Mouse (Mus musculus): ENCODE results near the gene Brpf3. TPM values are rescaled to one million over a fixed set of nuclear protein-coding genes. Genes with fewer than 3 reads are reported as not detected.
"Not testable (repeated sequence)": the region's sequence is repeated elsewhere in the genome, so short reads cannot be mapped to it uniquely, and the experiment has no call there.

Gene Brpf3
- polyA plus RNA-seq, 1 experiment = 88.3 TPM

DNA sequence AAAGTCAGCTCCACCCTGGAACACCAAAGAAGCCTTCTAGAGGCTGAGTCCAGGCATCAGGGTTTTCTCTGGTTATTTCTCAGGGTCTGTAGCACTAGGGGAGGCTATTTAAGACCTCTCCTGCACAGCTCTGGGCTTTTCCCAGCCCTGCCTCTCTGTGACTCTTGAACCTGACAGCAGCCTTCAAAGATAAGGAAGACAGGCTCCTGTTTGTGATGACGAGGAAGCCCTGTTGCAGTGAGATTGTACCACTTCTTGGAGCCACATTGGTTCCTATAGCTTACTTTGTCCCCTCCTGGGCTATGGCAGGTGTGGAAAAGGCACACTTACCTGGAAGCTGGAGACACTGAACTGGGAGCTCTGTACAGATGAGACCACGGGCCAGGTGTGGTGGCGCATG is 32.0 kb downstream of the Brpf3 start:
- Histone ChIP-seq H3K4me3 (replicated peaks) (peak overlapping the region; percentile 33), H3K36me3 (ENCODE audit: control insufficient read depth) (peaks cover 100% of the 10 kb centered on the region), H3K9me3 (ENCODE audit: control insufficient read depth, low read length) (peaks cover 13% of the 10 kb centered on the region), H3K4me1 (ENCODE audit: control insufficient read depth) (peaks cover 98% of the 10 kb centered on the region), H3K27me3 (ENCODE audit: control insufficient read depth) (no peaks in the 10 kb centered on the region; the same call in 1 of the 2 replicates)
- TF ChIP-seq GATA1 (IDR thresholded peaks at IDR 0.05; ENCODE audit: low read length) (peak; percentile 88), TAL1 (IDR thresholded peaks at IDR 0.05; ENCODE audit: low read length) (peak; percentile 92)

DNA sequence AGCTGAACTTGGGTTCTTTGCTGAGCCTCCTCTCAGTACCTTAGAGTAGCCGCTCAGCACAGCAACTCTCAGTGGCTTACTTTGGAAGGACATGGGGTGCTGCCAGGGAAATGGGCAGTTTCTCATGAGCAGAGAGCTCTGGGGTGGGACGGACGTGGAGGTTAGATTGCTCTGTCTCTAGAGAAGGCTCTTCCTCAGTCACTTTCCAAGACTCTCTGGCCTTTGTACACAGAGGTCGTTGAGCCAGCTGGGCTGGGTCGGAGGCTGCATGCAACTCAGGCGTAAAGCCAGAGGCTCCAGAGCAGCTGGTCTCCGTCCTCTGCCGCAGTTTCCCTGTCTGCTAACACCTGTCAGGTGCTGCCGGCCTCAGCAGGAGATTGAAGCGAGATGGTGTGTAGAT is 33.8 kb downstream of the Brpf3 start:
- TF ChIP-seq GATA1 (IDR thresholded peaks at IDR 0.05; ENCODE audit: low read length) (no peak), TAL1 (IDR thresholded peaks at IDR 0.05; ENCODE audit: low read length) (no peak)
- no peaks in the 10 kb centered on the region; the same call in 1 of the 2 replicates for H3K27me3 ChIP-seq (ENCODE audit: control insufficient read depth)
- H3K4me3 ChIP-seq (replicated peaks) = no peak overlapping the region
- peaks cover 100% of the 10 kb centered on the region for H3K36me3 ChIP-seq (ENCODE audit: control insufficient read depth)
- H3K9me3 ChIP-seq (ENCODE audit: control insufficient read depth, low read length) = peaks cover 26% of the 10 kb centered on the region
- peaks cover 92% of the 10 kb centered on the region for H3K4me1 ChIP-seq (ENCODE audit: control insufficient read depth)

DNA sequence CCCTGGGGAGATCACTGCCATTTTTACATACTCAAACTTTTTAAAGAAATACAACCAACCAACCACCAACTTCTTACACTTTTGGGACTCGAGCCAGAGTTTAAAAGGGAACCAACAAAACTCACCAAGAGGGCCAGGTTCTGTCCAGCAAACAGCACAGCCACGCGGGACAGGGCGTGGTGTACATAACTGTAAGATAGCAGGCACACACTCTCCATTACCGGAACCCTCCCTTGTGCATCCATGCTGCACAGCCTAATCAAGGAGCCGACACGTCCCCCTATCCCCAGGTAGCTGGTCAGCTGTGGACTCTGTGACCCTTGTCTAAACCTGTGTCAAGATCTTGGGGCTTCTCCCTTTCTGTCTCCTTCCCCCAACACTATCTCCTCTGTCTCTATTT is 37.0 kb downstream of the Brpf3 start:
- TF ChIP-seq GATA1 (IDR thresholded peaks at IDR 0.05; ENCODE audit: low read length) (no peak), TAL1 (IDR thresholded peaks at IDR 0.05; ENCODE audit: low read length) (no peak)
- Histone ChIP-seq H3K27me3 (ENCODE audit: control insufficient read depth) (no peaks in the 10 kb centered on the region; the same call in 1 of the 2 replicates), H3K36me3 (ENCODE audit: control insufficient read depth) (peaks cover 93% of the 10 kb centered on the region), H3K9me3 (ENCODE audit: control insufficient read depth, low read length) (peaks cover 40% of the 10 kb centered on the region), H3K4me1 (ENCODE audit: control insufficient read depth) (peaks cover 70% of the 10 kb centered on the region), H3K4me3 (replicated peaks) (no peak overlapping the region)

DNA sequence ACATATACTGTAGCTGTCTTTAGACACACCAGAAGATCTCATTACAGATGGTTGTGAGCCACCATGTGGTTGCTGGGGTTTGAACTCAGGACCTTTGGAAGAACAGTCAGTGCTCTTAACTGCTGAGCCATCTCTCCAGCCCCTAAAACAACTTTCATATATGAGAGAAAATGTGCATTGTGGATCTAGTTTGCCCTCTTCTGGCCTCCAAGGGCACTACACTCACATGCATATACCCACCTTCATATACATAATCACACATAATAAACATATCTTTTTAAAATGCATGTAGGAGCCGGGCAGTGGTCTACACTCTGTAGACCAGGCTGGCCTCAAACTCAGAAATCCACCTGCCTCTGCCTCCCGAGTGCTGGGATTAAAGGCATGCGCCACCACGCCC is 41.1 kb downstream of the Brpf3 start:
- H3K36me3 ChIP-seq (ENCODE audit: control insufficient read depth) = peaks cover 52% of the 10 kb centered on the region
- not testable (repeated sequence) for H3K4me3 ChIP-seq (replicated peaks); H3K27me3 ChIP-seq (ENCODE audit: control insufficient read depth)
- peaks cover 35% of the 10 kb centered on the region for H3K9me3 ChIP-seq (ENCODE audit: control insufficient read depth, low read length)
- peaks cover 50% of the 10 kb centered on the region for H3K4me1 ChIP-seq (ENCODE audit: control insufficient read depth)

DNA sequence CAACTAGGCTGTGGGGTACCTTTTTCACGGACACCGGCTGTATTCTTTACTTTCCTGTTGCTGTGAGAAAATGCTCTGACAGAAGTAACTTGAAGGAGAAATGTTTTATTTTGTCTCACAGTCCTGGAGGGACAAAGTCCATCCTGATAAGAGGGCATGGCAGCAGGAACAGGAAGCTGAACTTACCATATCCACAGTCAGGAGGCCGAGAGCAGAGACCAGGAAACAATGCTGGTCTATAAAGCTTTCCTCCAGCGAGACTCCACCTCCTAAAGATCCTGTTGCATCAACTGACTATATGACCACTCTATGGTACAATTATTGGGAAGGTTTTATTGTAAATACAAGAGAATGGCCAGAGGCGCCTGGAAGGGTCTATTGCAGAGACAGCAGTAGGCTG is 42.8 kb downstream of the Brpf3 start:
- H3K4me3 ChIP-seq (replicated peaks) = no peak overlapping the region

DNA sequence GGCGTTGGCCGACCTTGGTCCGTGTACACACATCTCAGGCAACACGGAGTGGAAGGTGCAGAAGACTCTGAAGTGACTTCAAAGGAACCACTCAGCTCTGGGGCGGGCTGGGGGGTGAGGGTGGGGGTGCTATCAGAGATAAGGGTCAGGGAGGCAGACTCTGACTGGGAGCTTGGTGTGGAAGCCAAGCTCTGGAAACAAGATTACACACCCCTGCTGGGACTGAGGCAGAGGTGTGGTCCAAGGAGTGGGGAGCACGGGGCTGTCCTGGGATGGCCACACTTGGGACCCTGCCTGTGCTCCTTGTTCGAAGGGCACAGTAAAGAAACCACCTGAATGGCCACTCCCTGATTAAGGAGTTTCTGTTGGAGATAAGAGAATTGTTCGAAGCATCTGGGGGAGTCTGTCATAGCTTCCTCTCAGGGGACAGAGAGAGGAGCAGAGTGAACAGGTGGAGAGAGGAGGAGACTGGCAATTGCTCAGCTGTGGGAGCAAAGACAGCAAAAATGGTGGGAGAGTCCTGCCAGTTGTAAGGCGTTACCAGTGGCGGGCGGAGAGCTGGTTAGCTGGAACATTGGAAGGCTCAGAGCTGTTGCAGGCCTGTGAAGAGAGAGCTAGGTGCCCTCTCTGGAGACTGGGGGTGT is 46.2 kb downstream of the Brpf3 start:
- H3K36me3 ChIP-seq (ENCODE audit: control insufficient read depth) = peaks cover 2% of the 10 kb centered on the region
- H3K4me3 ChIP-seq (replicated peaks) = no peak overlapping the region
- TF ChIP-seq TAL1 (IDR thresholded peaks at IDR 0.05; ENCODE audit: low read length) (no peak), GATA1 (IDR thresholded peaks at IDR 0.05; ENCODE audit: low read length) (no peak)
- peaks cover 37% of the 10 kb centered on the region for H3K4me1 ChIP-seq (ENCODE audit: control insufficient read depth)
- H3K27me3 ChIP-seq (ENCODE audit: control insufficient read depth) = no peaks in the 10 kb centered on the region
- peaks cover 3% of the 10 kb centered on the region for H3K9me3 ChIP-seq (ENCODE audit: control insufficient read depth, low read length)

More for the DNA sequence above, 42.8 kb downstream of the Brpf3 start:
- peaks cover 46% of the 10 kb centered on the region for H3K4me1 ChIP-seq (ENCODE audit: control insufficient read depth)
- peaks cover 34% of the 10 kb centered on the region for H3K36me3 ChIP-seq (ENCODE audit: control insufficient read depth)
- TF ChIP-seq GATA1 (IDR thresholded peaks at IDR 0.05; ENCODE audit: low read length) (no peak), TAL1 (IDR thresholded peaks at IDR 0.05; ENCODE audit: low read length) (no peak)
- H3K27me3 ChIP-seq (ENCODE audit: control insufficient read depth) = no peaks in the 10 kb centered on the region; the same call in 1 of the 2 replicates
- peaks cover 22% of the 10 kb centered on the region for H3K9me3 ChIP-seq (ENCODE audit: control insufficient read depth, low read length)

DNA sequence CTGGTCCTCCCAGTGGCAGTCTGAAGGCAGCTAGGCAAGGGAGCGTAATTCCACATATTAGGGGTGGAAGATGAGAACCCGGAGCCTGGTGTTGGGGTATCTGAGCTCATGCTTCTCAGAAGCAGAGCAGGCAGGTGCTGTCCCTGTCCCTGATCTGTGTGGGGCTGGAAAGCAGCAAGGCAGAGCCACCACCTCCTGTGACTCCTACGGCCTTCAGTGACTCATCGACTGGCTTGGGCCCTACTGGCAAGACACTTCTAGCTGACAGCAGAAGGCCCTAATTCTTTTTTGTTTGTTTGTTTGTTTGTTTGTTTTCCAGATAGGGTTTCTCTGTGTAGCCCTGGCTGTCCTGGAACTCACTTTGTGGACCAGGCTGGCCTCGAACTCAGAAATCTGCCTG is 49.6 kb downstream of the Brpf3 start:
- H3K9me3 ChIP-seq (ENCODE audit: control insufficient read depth, low read length) = no peaks in the 10 kb centered on the region; the same call in 1 of the 2 replicates
- H3K27me3 ChIP-seq (ENCODE audit: control insufficient read depth) = peaks cover under 1% of the 10 kb centered on the region
- no peaks in the 10 kb centered on the region for H3K36me3 ChIP-seq (ENCODE audit: control insufficient read depth)
- H3K4me1 ChIP-seq (ENCODE audit: control insufficient read depth) = peaks cover 35% of the 10 kb centered on the region
- no peak overlapping the region for H3K4me3 ChIP-seq (replicated peaks)
- TF ChIP-seq GATA1 (IDR thresholded peaks at IDR 0.05; ENCODE audit: low read length) (no peak), TAL1 (IDR thresholded peaks at IDR 0.05; ENCODE audit: low read length) (no peak)

DNA sequence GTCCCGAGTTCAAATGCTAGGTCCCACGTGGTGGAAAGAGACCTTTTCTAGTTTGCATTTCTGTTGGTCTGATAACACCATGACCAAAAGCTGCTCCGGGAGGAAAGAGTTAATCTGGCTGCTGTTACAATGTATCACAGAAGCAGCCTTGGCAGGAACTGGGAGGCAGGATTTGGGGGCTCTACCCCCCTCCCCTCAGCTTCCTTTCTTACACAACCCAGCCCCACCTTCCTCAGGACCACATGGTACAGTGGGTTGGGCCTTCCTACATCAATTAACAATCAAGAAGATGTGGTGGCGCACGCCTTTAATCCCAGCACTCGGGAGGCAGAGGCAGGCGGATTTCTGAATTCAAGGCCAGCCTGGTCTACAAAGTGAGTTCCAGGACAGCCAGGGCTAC is 53.5 kb downstream of the Brpf3 start:
- no peak for TF ChIP-seq TAL1 (IDR thresholded peaks at IDR 0.05; ENCODE audit: low read length)
- no peak for TF ChIP-seq GATA1 (IDR thresholded peaks at IDR 0.05; ENCODE audit: low read length)
- Histone ChIP-seq H3K4me1 (ENCODE audit: control insufficient read depth) (peaks cover 14% of the 10 kb centered on the region), H3K36me3 (ENCODE audit: control insufficient read depth) (no peaks in the 10 kb centered on the region), H3K4me3 (replicated peaks) (no peak overlapping the region), H3K9me3 (ENCODE audit: control insufficient read depth, low read length) (peaks cover 6% of the 10 kb centered on the region), H3K27me3 (ENCODE audit: control insufficient read depth) (peaks cover 16% of the 10 kb centered on the region)

DNA sequence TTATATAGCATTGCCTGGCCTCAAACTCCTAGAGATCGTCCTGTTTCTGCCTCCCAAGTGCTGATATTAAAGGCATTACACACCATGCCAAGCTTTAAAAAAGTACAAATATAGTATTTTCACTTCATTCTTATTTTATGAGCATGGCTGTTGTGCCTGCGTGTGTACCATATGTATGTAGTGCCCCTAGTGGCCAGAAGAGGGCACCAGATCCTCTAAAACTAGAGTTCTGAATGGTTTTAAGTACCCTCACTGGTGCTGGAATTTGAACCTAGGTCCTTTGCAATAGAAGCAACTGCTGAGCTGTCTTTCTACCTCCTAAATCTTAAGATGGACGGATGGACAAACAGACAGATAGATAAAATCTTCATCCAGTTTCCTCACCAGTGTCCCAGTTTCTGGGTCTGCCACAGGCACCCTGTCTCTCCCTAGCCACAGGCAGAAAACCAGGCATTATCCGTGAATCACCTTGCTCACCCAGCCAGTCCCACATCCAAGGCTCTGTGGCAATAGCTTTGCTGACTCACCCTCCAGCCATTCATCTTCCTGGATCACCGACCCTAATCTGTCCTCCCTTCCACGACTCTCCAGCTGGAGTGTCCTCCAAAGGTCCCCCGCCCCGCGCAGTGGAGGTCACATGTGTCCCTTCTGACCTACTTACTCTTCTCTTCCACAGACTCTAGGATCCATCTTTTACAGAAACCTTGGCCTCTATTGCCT is 54.4 kb downstream of the Brpf3 start:
- Histone ChIP-seq H3K4me3 (replicated peaks) (no peak overlapping the region), H3K4me1 (ENCODE audit: control insufficient read depth) (peaks cover 13% of the 10 kb centered on the region), H3K27me3 (ENCODE audit: control insufficient read depth) (peaks cover 16% of the 10 kb centered on the region), H3K36me3 (ENCODE audit: control insufficient read depth) (no peaks in the 10 kb centered on the region), H3K9me3 (ENCODE audit: control insufficient read depth, low read length) (peaks cover 6% of the 10 kb centered on the region)
- TF ChIP-seq GATA1 (IDR thresholded peaks at IDR 0.05; ENCODE audit: low read length) = no peak
- no peak for TF ChIP-seq TAL1 (IDR thresholded peaks at IDR 0.05; ENCODE audit: low read length)
